Mouse (Mus musculus): Measurements from ENCODE around the gene Nr0b1. TPM values are rescaled to one million over a fixed set of nuclear protein-coding genes. Genes with fewer than 3 reads are reported as not detected.

The Nr0b1 gene
- total RNA-seq (2014; fragmentation: Nextera tagmentation) (not detected in 2 replicates), total RNA-seq (2017) (not detected in 2 replicates)

DNA sequence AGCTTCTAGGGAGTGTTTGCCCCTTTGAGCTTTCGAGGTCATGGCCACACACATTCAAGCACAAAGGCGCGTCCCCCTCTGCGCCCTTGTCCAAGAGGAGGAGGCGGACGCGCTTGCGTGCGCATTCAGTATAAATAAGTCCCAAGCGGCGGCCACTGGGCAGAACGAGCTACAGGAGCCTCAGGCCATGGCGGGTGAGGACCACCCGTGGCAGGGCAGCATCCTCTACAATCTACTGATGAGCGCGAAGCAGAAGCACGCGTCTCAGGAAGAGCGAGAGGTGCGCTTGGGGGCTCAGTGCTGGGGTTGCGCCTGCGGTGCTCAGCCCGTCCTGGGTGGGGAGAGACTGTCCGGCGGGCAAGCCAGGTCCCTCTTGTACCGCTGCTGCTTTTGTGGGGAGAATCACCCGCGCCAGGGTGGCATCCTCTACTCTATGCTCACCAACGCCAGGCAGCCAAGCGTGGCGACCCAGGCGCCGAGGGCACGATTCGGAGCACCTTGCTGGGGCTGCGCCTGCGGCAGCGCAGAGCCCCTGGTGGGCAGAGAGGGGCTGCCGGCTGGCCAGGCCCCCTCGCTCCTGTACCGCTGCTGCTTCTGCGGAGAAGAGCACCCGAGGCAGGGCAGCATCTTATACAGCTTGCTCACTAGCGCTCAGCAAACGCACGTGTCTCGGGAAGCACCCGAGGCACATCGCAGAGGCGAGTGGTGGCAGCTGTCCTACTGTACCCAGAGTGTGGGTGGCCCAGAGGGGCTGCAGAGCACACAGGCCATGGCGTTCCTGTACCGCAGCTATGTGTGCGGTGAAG lies at the start of gene Nr0b1:
Gene Nr0b1 (plus strand): TSS at position 151 of the 806 bp plus-strand sequence.
- no peak for ATAC-seq (replicated peaks; ENCODE audit: low FRiP score, low TSS enrichment, poor library complexity, severe bottlenecking)

DNA sequence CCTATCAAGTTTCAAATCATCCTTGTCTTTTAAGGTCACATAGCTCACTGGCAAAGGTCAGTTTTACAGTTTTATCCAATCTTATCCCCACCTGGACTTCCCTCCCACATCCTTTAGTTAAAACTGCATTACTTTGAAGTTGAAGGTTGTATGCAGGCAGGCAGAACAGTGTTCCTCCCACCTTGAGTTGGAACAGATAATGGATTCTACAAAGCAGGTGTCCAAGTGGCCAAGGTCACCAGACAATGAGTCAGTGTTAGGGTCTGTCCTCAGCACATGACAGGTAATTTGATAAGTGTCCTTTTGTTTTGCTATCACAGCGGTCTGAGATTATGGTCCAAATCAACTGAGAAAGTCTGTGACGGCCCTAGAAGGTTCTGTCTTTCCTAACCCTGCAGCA lies 4.3 kb upstream of the Nr0b1 start:
- ATAC-seq (replicated peaks; ENCODE audit: low FRiP score, low TSS enrichment, poor library complexity, severe bottlenecking): no peak

DNA sequence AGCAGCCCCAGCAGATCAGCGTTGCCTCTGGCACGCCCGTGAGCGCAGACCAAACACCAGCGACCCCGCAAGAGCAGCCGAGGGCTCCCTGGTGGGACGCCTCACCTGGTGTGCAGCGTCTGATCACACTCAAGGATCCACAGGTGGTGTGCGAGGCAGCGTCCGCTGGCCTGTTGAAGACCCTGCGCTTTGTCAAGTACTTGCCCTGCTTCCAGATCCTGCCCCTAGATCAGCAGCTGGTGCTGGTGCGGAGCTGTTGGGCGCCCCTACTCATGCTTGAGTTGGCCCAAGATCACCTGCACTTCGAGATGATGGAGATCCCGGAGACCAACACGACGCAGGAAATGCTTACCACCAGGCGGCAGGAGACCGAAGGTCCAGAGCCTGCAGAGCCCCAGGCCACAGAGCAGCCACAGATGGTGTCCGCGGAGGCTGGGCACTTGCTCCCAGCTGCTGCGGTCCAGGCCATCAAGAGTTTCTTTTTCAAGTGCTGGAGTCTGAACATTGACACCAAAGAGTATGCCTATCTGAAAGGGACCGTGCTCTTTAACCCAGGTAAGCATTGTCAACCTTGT lies 943 bp downstream of the Nr0b1 start:
- ATAC-seq (replicated peaks; ENCODE audit: low FRiP score, low TSS enrichment, poor library complexity, severe bottlenecking): no peak

DNA sequence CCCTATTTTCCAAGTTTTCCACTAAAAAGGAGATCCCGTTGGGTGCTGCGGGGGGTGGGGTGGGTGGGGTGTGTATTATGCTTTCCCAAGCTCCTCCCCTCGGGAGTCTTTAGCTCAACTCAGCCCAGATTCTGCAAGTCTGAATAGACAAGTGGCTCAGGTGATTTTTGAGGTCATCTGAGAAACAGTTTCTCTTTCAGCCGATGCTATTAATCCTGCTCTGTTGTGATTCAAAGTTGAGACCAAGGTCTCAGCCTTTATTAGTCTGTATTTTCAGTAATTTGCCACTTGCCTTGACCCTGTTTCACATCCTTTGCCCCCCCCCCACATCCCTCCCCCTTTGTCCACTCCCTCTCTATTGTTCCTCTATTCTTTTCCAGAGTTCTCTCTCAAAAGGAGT lies 1.8 kb downstream of the Nr0b1 start:
- no peak for ATAC-seq (replicated peaks; ENCODE audit: low FRiP score, low TSS enrichment, poor library complexity, severe bottlenecking)

DNA sequence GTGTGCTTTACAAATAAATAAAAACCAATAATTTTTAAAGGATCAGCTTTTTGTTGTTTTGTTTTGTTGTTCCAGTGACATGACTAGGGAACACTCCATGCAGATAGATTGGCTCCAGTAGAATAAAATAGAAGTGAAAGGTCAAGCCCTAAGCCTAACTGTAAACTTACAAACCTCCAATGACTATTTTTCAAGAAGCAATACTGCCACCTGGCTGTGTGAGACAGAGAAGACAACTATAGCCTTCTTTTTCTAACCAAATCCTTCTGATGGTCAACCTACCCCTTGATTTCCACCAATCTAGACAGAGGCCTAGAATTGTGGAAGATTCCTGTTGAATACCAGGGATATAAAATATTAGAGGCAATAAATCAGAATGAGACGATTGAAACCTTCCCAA lies 45.7 kb downstream of the Nr0b1 start:
- ATAC-seq (replicated peaks; ENCODE audit: low FRiP score, low TSS enrichment, poor library complexity, severe bottlenecking): no peak

Other genes starting within 250 kb of the Nr0b1 start
- not detected in 2 replicates for gene Samt3, start 147.6 kb upstream of the Nr0b1 start, total RNA-seq (2014; fragmentation: Nextera tagmentation)
- not detected in 2 replicates for gene Samt3, start 147.6 kb upstream of the Nr0b1 start, total RNA-seq (2017)
- not detected in 2 replicates for gene Mageb4, start 113.3 kb downstream of the Nr0b1 start, total RNA-seq (2014; fragmentation: Nextera tagmentation)
- not detected in 2 replicates for gene Mageb4, start 113.3 kb downstream of the Nr0b1 start, total RNA-seq (2017)

All from megakaryocyte-erythroid progenitor cell, adult 5-6 weeks (primary cell).